Mouse (Mus musculus) ES-E14 (cell line): ENCODE results near the gene Add1.

Source experiments
- CHD2 ChIP-seq: IDR thresholded peaks from 2 replicates; pipeline ENCODE4 v1.6.1; 2014; ENCODE audit warnings: mild to moderate bottlenecking, low read depth, low read length, inconsistent platforms
- ZNF384 ChIP-seq: IDR thresholded peaks from 2 replicates; pipeline ENCODE4 v1.6.1; 2012; ENCODE audit warnings: low read depth, low read length, inconsistent platforms

- TF ChIP-seq CHD2 (no peak), ZNF384 (no peak)
Measured at GRCm38 (mm10) chr5:34642932-34643331, 69.5 kb downstream of the Add1 start.
